Mouse (Mus musculus) spleen, embryonic (tissue): ENCODE results near the gene Adk.

ENCODE experiments used
- CTCF ChIA-PET: fragments of 350-600 bp; sonication (Branson Sonifier 250); formaldehyde crosslinking; loops from one replicate; lab custom pipeline; 2022; lab: Charles Lee

Gene Adk

DNA sequence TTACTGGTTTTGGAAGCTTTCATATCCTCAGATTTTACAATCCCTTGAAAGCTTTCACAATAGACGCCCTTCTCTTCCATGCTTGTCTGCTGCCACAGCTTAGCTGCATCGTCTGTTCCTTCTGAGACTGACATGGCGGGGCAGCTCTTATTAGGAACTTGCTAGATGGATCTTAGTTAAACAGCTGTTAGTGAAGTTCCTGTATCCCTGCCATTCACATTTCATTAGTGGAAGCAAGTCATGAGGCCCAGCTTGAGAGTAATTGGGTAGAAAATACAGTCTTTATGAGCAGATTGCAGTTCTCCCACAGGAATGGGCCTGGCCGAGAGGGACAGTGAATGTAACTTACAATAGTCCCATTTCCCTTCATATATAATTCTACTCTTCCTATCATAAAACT lies 356.5 kb downstream of the Adk start:
- CTCF ChIA-PET = no interaction called here

DNA sequence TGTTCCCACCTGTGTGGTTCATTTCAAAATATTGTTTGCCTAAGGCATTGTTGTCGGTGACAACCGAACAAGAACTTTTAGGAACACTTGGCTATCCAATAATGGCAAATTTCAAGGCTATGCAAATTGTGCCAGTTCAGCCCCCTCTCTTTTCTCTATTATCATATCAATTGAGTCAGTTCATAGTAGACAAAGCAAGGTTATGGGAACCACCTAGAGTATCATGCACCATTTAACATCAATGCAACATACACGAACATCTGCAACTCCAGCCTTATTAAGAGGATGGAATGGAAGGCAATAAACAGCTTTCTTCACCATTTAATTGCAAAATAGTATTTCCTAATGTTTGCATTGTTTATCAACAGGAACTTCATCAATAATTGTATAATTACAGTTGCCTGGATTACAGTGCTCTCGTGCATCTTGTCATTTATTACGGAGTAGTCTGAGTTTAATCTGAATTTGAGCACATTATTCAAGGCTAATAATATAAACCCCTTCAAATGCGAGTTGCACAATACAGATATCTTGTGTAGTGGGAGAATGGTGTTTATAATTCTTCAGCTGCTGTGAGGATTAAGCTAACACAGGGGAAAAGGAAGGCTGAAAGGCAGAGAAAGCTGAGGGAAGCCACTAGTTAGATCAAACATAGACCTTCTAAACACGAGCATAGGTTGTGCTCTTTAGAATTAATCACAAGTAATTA lies 358.5 kb downstream of the Adk start:
- CTCF ChIA-PET = no interaction called here

DNA sequence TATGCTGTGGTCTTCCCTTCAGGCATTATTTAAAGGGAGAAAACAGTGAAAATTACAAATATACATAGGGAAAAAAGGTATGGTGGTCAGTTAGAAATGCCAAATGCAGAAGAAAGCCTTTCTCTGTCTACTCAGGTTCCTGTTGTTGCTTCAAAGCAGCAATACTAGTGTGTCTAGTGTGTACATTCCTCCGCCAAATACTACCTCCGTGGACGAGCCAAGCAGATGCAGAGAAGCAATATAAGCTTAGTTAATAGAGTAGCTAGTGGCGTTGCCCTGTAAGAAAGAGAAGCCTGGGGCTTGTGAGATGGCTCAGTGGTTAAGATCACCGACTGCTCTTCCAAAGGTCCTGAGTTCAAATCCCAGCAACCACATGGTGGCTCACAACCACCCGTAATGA lies 359.1 kb downstream of the Adk start:
- CTCF ChIA-PET = no interaction called here

DNA sequence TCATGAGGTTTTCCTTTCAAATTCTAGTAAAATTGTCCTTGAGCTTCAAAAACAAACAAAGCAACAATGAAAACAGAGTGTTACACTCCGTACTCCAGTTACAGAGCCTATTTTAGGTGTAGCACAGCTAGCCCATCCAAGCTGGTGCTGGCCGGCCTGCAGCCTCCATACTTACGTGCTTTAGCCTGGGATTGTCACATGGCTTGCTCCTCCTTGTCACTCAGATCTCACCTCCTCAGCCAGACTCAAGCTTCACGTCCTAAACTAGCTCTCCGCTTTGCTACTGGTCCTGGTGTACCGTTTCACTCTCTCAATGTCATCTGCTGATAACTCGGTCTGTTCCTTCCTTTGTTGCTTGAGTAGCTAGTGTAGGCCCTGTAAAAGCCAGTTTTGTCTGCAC lies 366.0 kb downstream of the Adk start:
- CTCF ChIA-PET = no interaction called here

DNA sequence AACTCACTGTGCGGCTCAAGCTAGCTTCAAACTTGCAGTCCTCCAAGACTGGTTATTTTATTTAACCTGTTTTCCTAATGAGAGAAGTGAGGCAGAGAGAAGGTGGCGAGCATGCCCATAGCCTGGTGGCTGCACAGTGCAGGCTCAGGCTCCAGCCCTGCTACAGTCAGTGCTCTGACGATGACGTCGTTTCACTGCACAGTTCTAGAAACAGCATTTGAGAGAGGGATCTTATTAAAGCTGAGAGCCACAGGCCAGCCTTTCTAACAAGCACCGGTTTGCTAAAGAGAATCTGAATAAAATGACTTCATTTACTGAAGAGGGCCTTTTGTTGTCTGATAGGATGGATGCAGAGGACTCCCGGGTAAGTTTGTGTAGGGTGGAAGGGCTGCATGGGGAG lies 375.0 kb downstream of the Adk start:
- CTCF ChIA-PET = no interaction called here

DNA sequence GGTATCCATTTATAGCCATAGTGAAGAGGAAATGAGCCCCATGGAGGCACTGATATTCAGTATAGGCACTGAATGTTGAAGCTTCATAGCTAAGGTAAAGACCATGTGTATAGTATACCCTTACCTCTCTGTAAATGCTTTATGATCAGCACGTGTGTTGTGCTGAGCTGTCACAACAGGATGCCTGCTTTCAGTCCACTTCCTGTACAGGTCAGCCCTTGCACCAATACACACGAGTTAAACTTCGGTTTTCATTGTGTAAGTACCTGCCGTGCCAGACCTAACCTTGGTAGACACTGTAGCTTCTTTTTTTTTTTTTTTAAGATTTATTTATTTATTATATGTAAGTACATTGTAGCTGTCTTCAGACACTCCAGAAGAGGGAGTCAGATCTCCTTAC lies 381.0 kb downstream of the Adk start:
- CTCF ChIA-PET = no interaction called here

DNA sequence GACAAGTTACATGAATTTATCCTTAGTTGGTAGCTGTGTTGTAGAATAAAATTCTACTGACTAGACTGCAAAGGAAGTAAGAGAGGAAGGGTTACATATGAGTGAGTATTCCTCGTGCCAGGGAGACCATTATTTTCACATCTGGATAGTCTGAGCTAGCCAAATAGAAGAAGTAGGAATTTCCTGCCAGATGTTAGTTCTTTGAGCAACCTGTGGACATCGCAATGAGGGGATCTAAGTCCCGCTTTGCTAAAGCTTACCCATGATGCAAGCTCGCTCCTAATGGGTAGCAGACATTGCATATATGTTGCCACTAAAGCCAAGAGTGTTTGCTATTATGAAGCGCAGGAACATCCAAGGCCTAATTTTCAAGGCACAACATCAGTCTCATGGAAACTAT lies 381.6 kb downstream of the Adk start:
- CTCF ChIA-PET = no interaction called here

DNA sequence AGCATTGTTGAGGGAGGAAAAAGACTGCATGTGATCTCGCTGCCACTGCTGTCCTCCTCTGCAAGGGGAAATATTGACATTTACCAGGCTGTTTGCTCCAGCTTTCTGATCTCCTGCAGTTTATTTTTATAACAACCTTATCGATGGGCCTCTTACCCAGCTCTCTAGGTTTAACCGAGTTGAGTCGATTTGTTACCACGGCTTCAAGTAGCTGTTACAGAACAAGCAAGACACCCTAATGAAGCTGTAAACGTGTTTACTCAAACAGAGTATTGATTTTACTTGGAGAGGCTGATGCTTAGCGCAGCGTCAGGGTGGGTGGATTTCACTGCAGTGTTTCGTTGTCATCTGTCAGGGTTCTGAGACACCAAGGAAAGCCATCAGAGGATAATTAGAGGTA lies 382.3 kb downstream of the Adk start:
- CTCF ChIA-PET = no interaction called here

DNA sequence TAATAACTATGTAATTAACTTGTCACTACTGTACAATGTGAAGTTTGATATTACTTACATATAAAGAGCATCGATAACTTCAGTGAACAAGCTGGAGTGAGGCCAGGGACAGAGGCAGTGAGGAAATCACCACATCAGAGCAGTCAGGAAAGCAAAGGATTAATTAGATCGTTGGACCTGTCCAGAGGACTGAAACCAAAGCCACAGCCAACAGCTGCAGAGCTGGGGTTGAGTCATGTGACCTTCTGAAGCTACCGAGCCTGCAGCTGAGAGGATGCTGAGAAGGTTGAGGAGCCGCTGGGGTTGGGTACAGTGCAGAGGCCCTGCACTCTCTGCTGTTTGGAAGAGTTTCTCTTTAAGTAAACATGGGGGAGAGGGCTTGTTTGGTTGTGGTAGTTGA lies 387.4 kb downstream of the Adk start:
- CTCF ChIA-PET = no interaction called here

DNA sequence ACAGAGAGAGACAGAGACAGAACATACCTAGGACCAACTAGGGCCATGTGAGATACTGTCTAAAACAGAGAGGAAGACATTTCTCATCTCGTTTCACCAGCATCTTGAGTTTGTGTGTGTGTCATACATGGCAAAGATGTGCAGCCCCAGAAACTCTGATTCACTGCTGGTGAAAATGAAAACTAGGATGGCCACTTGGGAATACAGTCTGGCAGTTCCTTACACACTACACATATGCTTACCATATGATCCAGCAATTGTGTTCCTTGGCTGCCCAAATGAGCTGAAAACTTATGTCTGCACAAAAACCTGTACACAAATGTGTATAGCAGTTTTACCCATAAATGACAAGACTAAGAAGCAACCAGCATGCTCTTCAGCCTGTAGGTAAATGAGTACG lies 388.2 kb downstream of the Adk start:
- CTCF ChIA-PET = no interaction called here

DNA sequence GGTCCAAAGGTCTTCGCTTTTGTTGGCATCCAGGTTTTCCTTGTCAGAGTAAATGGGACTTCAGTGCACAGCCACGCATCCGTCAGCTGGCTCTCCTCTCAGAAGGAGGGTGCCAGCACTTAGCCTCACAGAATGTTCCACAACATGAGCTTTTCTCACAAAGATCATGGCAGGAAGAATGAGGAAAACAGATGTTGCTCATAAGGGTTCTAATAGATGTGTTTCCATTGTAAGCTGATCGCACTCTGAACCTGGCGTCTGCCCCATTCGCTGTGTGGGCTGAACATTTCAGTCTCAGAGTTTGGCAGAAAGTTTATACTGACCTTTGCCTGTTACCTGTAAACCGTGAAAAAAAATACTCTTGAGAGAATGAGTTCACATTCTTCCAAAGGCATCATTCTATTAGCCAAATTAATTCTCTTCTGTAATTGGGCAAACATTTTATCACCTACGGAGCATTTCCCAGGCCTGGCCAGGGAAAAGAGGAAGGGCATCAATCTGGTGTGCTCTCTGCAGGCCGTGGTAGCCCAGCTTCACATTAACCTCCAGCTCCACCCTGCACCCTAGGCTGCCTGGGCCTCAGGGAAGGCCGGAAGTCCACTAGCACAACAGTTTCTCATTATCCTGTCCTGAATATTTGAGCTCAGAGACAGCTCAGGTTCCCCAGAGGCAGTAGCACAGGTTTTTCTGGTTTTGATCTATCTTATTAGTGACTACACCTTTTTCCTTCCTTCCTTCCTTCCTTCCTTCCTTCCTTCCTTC lies 389.6 kb downstream of the Adk start:
- CTCF ChIA-PET = no interaction called here

DNA sequence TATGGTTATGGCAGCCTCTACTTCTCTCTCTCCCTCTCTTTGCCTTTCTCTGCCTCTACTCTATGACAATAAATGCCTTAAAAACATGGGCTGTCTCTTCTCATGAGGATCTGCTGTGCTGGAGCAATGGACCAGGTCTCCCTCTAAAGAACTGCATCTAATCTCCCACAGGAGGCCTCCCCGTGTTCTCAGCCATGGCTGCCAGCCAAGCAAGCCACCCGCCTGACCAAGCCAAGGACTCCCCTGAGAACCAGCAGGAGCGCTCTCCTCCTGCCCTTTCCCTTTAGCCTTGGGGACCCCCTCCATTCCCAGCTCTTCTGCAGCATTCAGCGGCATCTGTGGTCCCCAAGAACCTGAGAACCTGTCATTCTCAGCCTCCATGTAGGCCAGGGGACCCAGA lies 400.2 kb downstream of the Adk start:
- CTCF ChIA-PET = no interaction called here

DNA sequence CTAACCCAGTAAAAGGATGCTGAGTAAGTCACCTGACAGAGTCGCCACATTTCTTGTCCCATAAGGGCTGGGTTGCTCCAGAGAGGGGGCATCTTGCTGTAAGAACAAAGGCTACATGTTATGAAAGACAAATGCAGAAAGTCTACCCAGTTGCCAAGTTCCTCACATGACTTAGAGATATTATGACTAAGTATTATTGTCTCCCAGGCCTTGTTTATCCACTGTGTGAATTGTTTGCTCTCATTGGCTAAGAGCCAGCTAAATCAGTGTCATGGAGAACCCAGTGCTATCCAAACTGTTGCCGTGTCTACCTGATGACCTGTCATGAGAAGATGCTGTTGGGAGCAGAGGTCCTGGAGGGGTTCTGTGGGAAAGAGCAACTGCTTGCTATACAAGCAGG lies 401.5 kb downstream of the Adk start:
- CTCF ChIA-PET = no interaction called here

DNA sequence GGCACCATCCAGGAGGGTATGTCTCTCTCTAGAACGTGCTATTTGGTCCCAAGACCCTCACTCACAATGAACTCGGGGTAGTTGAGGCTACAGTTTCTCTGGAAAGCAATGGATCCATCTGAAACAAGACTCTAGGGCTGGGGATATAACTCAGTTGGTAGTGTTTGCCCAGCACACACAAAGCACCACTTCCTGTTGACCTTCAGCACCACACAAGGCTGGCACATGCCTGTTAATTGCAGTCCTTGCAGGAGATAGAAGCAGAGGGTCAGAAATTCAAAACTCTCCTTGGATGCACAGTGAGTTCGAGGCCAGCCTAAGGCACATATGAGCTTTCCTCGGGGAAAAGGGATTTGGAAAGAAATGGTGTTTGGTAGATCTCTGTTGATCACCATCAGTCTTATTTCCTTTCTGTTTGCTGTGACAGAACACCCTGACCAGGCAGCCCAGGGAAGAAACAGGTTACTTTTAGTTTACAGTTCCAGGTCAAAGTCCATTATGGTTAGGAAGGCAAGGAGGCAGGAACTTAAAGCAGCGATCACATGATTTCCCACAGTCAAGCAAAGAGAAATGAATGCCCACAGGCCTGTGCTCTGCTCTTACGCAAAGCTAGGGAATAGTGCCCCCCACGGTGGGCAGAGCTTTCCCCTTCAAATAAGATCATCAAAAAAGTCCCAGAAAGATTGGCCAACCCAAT lies 403.4 kb downstream of the Adk start:
- CTCF ChIA-PET = no interaction called here

DNA sequence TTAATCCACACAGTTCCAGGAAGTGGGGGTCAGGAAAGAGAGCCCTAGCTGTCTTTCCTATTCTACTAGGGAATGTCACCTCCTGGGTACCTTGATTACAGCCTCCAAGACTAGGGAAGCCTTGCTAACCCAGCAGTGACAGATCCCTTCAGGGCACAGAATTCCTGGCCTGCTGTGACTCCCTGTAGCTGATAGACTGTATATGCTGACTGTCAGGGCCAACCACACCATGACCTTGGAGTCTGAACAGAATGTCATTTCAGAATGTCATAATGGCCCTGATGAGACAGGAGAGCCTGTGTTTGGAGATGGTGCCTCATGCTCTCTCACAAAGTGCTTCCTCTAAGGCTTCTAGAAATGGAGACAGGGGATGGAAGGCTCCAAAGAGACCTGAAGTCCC lies 404.2 kb downstream of the Adk start:
- CTCF ChIA-PET = no interaction called here

DNA sequence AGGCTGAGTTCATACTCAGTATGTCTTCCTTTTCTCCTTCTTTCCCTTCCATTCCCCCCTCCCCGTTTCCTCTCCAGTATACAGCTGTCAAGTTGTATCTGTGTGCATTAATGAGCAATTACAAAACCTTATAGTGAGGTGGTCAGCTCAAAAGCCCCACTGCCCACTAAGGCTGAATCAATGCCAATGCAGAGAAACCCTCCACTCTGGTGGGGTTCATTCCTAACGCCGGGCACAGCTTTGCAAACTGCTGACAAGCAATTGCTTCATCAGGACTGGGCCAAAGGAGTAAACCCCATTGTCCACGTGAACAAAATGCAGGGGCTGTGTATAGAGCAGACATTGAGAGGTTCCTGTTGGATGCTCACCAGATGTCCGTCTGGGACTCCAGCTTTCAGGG lies 405.5 kb downstream of the Adk start:
- CTCF ChIA-PET = no interaction called here

DNA sequence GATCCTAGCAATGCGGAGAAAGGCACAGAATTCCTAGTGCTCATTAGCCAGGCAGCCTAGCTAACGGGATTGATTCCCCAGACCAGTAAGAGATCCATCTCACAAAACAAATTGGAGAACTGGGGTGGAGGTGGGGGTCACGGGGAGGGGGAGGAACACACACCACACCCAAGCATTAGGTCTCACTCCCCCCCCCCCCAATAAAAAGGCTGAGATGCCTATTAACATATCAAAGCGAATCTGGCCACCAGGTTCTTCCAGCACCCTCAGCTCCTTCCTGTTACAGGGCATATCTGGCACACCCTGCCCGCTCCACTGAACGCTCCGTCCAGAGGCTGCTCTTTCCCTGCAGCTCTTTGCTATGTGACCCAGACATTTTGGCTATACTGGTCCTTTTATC lies 406.3 kb downstream of the Adk start:
- CTCF ChIA-PET = no interaction called here

DNA sequence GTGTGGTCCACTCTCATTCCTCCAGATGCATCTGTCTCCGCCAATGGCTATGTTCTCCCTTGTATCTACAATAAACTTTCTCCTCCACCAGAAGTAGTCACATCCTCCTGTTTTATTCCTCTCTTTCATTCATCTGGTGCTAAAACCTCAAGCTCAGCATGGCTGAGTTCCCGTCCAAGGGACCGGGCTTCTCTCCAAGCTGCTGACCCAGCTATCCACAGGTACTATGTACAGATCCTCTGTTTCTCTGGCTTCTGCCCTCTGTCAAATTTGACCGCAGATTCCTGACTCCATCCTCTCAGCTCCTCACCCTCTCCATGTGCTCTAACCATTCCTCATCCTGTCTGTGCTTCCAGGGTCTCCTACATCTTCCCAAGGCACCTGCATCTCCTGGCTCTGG lies 406.8 kb downstream of the Adk start:
- CTCF ChIA-PET = no interaction called here

DNA sequence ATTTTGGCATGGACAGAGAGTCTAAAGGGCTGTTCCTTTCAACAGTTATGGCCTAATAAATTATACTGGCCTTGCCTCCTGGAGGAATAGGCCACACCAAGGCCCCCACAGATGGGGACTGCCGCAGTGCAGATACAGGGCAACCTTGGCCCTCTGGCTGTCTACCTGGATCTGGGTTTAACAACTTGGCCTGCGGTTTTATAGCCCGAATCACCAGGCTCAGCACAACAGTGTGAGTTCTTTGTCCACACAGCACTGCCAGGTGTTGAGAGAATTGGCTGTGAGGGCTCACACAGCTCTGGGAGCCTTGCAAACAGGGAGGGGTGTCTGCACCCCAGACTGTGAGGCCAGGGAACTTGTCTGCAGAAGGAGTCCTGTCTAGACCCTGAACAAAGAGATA lies 410.0 kb downstream of the Adk start:
- CTCF ChIA-PET = no interaction called here

DNA sequence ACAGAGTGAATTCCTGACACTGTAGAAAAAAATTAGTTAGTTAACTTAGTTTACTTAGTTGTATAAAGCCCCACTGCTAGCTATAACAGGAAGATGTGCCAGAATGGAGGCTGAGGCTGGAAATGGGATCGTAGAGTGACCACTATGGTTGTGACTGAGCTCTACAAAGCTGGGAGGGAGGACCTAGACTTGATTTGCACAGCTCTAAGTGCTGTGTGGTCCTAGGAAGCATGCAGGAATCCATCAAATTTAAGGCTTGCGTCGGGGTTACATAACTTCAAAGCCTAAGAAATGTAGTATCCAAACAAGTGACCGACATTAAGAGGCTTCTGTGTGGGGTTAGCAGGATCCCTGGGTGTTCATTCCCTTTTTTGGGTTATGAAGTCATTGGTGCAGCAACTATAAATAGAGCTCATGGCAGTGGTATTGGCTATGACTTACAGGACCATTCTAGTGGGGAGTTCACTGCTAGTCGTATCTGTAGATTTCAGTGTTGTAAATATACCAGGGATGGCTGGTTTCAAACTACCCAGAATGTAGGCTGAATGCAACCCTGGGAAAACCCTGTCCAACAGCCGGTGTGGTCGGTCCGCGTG lies 410.8 kb downstream of the Adk start:
- CTCF ChIA-PET = no interaction called here

DNA sequence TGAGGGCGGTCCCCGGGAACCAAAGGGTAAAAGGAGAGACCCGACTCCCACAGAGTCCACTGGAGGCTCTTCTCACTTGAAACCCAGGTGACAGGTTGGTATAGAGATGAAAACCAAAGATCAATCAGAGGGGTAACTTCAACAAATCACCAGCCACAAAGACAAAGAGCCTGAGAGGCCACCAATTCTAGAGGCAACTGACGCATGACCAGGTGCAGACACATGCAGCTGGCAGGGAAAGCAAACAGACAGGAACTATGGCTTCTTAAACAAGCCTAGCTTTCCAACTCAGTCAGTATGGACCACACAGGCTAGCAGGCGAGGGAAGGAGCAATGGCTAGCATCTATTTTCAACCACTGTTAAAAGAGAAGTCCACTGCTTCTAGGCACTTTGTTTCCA lies 418.0 kb downstream of the Adk start:
- CTCF ChIA-PET = no interaction called here

DNA sequence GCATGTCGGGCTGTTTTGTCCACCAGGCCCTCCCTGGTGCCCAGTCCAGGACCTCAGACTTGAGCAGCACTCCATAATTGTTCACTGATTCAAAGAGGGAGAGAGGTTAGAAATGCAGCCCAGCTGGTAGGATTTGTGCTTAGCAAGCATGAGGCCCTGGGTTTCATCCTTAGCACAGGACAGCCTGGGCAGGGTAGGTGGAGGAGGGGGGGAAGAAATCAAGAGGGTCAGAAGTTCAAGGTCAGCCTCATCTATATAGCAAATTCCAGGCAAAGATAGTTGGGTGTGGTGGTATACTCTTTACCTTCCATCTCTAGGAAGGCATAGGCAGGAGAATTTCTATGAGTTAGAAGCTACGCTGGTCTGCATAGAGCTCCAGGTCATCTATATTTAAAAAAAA lies 419.6 kb downstream of the Adk start:
- CTCF ChIA-PET = no interaction called here
